Mouse (Mus musculus) heart, embryonic 11.5 days (tissue): ENCODE measurements around the gene Utp15. TPM values are rescaled to one million over a fixed set of nuclear protein-coding genes. Genes with fewer than 3 reads are reported as not detected.
A peak's percentile ranks its signal among the peaks of the same experiment; 100 is the strongest.

ENCODE experiments used
- ATAC-seq: fragments of 200-750 bp; cut with Nextera tagmentation; replicated peaks from 2 replicates; pipeline ENCODE4 v1.8.0; 2017; ENCODE audit warnings: moderate library complexity; ENCODE audit not compliant: insufficient number of reproducible peaks, low FRiP score, low TSS enrichment
- H3K27ac ChIP-seq: fragments of 300-500 bp; sonication (generic); 2 replicates; pipeline ENCODE4 v1.5.1; 2014; ENCODE audit warnings: mild to moderate bottlenecking, low read depth, low read length
- H3K27me3 ChIP-seq: fragments of 300-500 bp; sonication (generic); 2 replicates; pipeline ENCODE4 v1.6.1; 2014; ENCODE audit warnings: mild to moderate bottlenecking, low read length, mixed read lengths; ENCODE audit not compliant: control insufficient read depth, insufficient read depth
- H3K36me3 ChIP-seq: fragments of 300-500 bp; sonication (generic); 2 replicates; pipeline ENCODE4 v1.6.1; 2014; ENCODE audit warnings: mild to moderate bottlenecking, low read length, moderate library complexity, mixed read lengths; ENCODE audit not compliant: control insufficient read depth, insufficient read depth
- H3K4me1 ChIP-seq: fragments of 300-500 bp; sonication (generic); 2 replicates; pipeline ENCODE4 v1.6.1; 2014; ENCODE audit warnings: low read length; ENCODE audit not compliant: control insufficient read depth, insufficient read depth
- H3K4me2 ChIP-seq: fragments of 300-500 bp; sonication (generic); 2 replicates; pipeline ENCODE4 v1.6.1; 2014; ENCODE audit warnings: mild to moderate bottlenecking, moderate library complexity
- H3K4me3 ChIP-seq: fragments of 300-500 bp; sonication (generic); 2 replicates; pipeline ENCODE4 v1.5.1; 2014; ENCODE audit warnings: low read depth, low read length
- H3K9ac ChIP-seq: fragments of 300-500 bp; sonication (generic); 2 replicates; pipeline ENCODE4 v1.6.1; 2014; ENCODE audit warnings: mild to moderate bottlenecking, low read depth, low read length, moderate library complexity
- H3K9me3 ChIP-seq: fragments of 300-500 bp; sonication (generic); replicated peaks from 2 replicates; pipeline ENCODE4 v1.6.1; 2016; ENCODE audit warnings: low read length; ENCODE audit not compliant: control insufficient read depth
- WGBS: fragments of 180-500 bp; shearing (Covaris S2); extraction: QIAGEN DNeasy Blood & Tissue Kit; methylation state at CpG from one replicate; pipeline ENCODE4 v1.1.7; 2014; ENCODE audit not compliant: insufficient replicate concordance; 5-methylcytosine and 5-hydroxymethylcytosine counted together
- polyA plus RNA-seq: library from polyadenylated mRNA; unstranded; fragments of >200 nt; fragmentation: Nextera tagmentation; extraction: Ambion mirVana; gene quantifications from 2 replicates; pipeline ENCODE4 v1.2.1, GENCODE M21; 2014

Utp15 gene
- polyA plus RNA-seq, 1 experiment from 2014 or later: 19.9 TPM

GRCm38 (mm10) chr13:98239978-98240641 lies 22.7 kb downstream of the Utp15 start:
- 18% methylated on average over 12 of the region's 12 CpGs for WGBS
- H3K9ac ChIP-seq: no peak overlapping the region
- no peak overlapping the region for H3K4me2 ChIP-seq
- no peak overlapping the region for H3K27ac ChIP-seq
- H3K27me3 ChIP-seq: no peaks in the 10 kb centered on the region
- no peak for ATAC-seq
- no peaks in the 10 kb centered on the region for H3K4me1 ChIP-seq
- H3K9me3 ChIP-seq: no peaks in the 10 kb centered on the region
- H3K4me3 ChIP-seq: no peak overlapping the region
- no peaks in the 10 kb centered on the region for H3K36me3 ChIP-seq

- no peaks in the 10 kb centered on the region for H3K27me3 ChIP-seq
- H3K4me1 ChIP-seq: no peaks in the 10 kb centered on the region
- 63% methylated on average over 6 of the region's 6 CpGs for WGBS
- no peak overlapping the region for H3K9ac ChIP-seq
- no peaks in the 10 kb centered on the region for H3K9me3 ChIP-seq
- no peaks in the 10 kb centered on the region for H3K36me3 ChIP-seq
- H3K4me2 ChIP-seq: no peak overlapping the region
- H3K4me3 ChIP-seq: no peak overlapping the region
- no peak overlapping the region for H3K27ac ChIP-seq
- no peak for ATAC-seq
Measured at GRCm38 (mm10) chr13:98235451-98235850, 27.4 kb downstream of the Utp15 start.

GRCm38 (mm10) chr13:98230511-98230910 lies 32.3 kb downstream of the Utp15 start:
- no peak for ATAC-seq

GRCm38 (mm10) chr13:98226225-98226624 lies 36.6 kb downstream of the Utp15 start:
- Histone ChIP-seq H3K9ac (no peak overlapping the region), H3K36me3 (no peaks in the 10 kb centered on the region), H3K27me3 (no peaks in the 10 kb centered on the region; the same call in 1 of the 2 replicates), H3K27ac (no peak overlapping the region), H3K9me3 (no peaks in the 10 kb centered on the region), H3K4me1 (no peaks in the 10 kb centered on the region), H3K4me3 (no peak overlapping the region), H3K4me2 (no peak overlapping the region)
- ATAC-seq: no peak
- WGBS: 68% methylated on average over 2 of the region's 2 CpGs

More at GRCm38 (mm10) chr13:98230511-98230910, 32.3 kb downstream of the Utp15 start:
- no peak overlapping the region for H3K4me3 ChIP-seq
- no peaks in the 10 kb centered on the region for H3K9me3 ChIP-seq
- H3K4me2 ChIP-seq: no peak overlapping the region
- 81% methylated on average over 1 of the region's 1 CpGs for WGBS
- no peaks in the 10 kb centered on the region for H3K36me3 ChIP-seq
- H3K27ac ChIP-seq: no peak overlapping the region
- H3K27me3 ChIP-seq: no peaks in the 10 kb centered on the region; the same call in 1 of the 2 replicates
- no peaks in the 10 kb centered on the region for H3K4me1 ChIP-seq
- H3K9ac ChIP-seq: no peak overlapping the region

GRCm38 (mm10) chr13:98222848-98223247 lies 40.0 kb downstream of the Utp15 start:
- H3K9ac ChIP-seq: no peak overlapping the region
- H3K27me3 ChIP-seq: no peaks in the 10 kb centered on the region; the same call in 1 of the 2 replicates
- no peak overlapping the region for H3K4me3 ChIP-seq
- H3K4me1 ChIP-seq: no peaks in the 10 kb centered on the region
- WGBS: 37% methylated on average over 12 of the region's 12 CpGs
- H3K4me2 ChIP-seq: no peak overlapping the region
- no peaks in the 10 kb centered on the region for H3K9me3 ChIP-seq
- ATAC-seq: no peak
- H3K36me3 ChIP-seq: no peaks in the 10 kb centered on the region
- H3K27ac ChIP-seq: no peak overlapping the region

GRCm38 (mm10) chr13:98210137-98210536 lies 52.7 kb downstream of the Utp15 start:
- WGBS: 82% methylated on average over 7 of the region's 7 CpGs
- Histone ChIP-seq H3K9me3 (no peaks in the 10 kb centered on the region), H3K4me1 (peaks cover 3% of the 10 kb centered on the region; the same call in 1 of the 2 replicates), H3K27ac (no peak overlapping the region), H3K36me3 (no peaks in the 10 kb centered on the region), H3K4me2 (no peak overlapping the region), H3K27me3 (peaks cover 7% of the 10 kb centered on the region; the same call in 1 of the 2 replicates), H3K4me3 (no peak overlapping the region), H3K9ac (no peak overlapping the region)
- ATAC-seq: no peak

GRCm38 (mm10) chr13:98208842-98209241 lies 54.0 kb downstream of the Utp15 start:
- peaks cover 3% of the 10 kb centered on the region; the same call in 1 of the 2 replicates for H3K4me1 ChIP-seq
- ATAC-seq: no peak
- H3K36me3 ChIP-seq: no peaks in the 10 kb centered on the region
- H3K27me3 ChIP-seq: peaks cover 7% of the 10 kb centered on the region; the same call in 1 of the 2 replicates
- H3K9me3 ChIP-seq: no peaks in the 10 kb centered on the region
- H3K4me2 ChIP-seq: no peak overlapping the region
- no peak overlapping the region for H3K9ac ChIP-seq
- 35% methylated on average over 9 of the region's 9 CpGs for WGBS
- H3K27ac ChIP-seq: no peak overlapping the region
- no peak overlapping the region for H3K4me3 ChIP-seq

- H3K9ac ChIP-seq: peak overlapping the region; percentile 77
- peaks cover 7% of the 10 kb centered on the region; the same call in 1 of the 2 replicates for H3K27me3 ChIP-seq
- H3K27ac ChIP-seq: peak overlapping the region; percentile 68
- no peak for ATAC-seq
- H3K9me3 ChIP-seq: no peaks in the 10 kb centered on the region
- peaks cover 5% of the 10 kb centered on the region for H3K4me1 ChIP-seq
- WGBS: 4% methylated on average over 13 of the region's 13 CpGs
- H3K4me2 ChIP-seq: peak overlapping the region; percentile 90
- H3K4me3 ChIP-seq: peak overlapping the region; percentile 64
- H3K36me3 ChIP-seq: no peaks in the 10 kb centered on the region
Measured at GRCm38 (mm10) chr13:98206546-98206870, 56.3 kb downstream of the Utp15 start.
